Mouse (Mus musculus): ENCODE measurements around the gene Nxph3. TPM values are rescaled to one million over a fixed set of nuclear protein-coding genes. Genes with fewer than 3 reads are reported as not detected.

Gene Nxph3
- not detected for total RNA-seq (2018; cell fraction: chromatin; rRNA removed)
- total RNA-seq (2018; cell fraction: cytosol; rRNA removed): under 1 TPM in 1 of 26 experiments, not detected in 25; 0.05 TPM
- total RNA-seq (2018; cell fraction: nucleus; rRNA removed): not detected
- polyA plus RNA-seq (2018): not detected in 3 replicates

DNA sequence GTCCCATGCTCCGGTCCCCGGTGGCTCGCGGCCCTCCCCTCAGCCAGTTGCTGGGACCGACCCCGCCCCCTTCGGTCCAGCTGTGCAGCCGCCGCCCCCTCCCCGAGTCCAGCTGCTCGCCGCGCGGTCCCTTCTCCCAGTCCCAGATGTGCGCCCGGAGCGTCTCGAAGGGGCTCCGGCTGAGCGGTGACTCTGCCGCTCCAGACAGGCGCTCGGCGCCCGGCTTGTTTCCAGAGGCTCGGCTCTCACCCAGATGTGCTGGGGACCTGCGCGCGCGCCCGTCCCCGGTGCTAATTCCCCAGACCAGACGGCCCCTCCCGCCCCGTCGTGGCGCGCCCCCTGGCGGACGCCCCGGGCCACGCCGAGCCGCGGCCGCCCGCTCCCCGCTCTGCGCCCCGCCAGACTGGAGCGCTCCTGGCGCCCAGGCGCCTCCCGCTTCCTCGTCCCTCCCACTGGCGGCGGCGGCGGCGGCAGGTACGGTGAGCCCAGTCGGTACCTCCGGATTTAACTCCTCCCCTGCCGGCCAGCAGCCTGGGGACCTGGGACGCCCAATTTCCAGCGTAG is at the start of gene Nxph3:
Gene Nxph3, minus strand, starts transcription at position 273 of the 564 bp plus-strand sequence.
- WGBS (ENCODE audit: missing documents): under 1% methylated on average over 60 of the region's 66 CpGs
- Histone ChIP-seq H3K36me3 (ENCODE audit: inconsistent target) (no peaks in the 10 kb centered on the region), H3K4me3 (ENCODE audit: inconsistent target) (no peak within 1 kb of the TSS; the same call in 1 of the 2 replicates), H3K27ac (no peak within 1 kb of the TSS), H3K79me2 (ENCODE audit: inconsistent target) (no peaks in the 10 kb centered on the region)

DNA sequence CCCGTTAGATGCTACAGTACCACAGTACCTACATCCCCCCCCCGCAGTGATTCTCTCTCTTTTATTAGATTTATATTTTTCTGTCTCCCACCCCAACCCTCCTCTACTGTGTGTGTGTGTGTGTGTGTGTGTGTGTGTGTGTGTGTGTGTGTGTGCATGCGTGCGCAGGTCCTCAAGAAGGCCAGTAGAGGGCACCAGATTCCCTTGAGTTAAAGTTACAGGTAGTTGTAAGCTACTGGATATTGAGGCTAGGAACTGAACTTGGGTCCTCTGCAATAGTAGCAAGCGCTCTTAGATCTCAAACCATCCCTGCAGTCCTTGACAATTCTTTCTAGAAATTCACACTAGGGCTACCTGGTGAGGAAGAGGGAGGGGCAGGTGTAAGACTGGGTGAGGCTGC is 49.5 kb upstream of the Nxph3 start:
- H3K27ac ChIP-seq: no peak overlapping the region
- H3K4me3 ChIP-seq (ENCODE audit: inconsistent target): no peak overlapping the region
- H3K79me2 ChIP-seq (ENCODE audit: inconsistent target): no peaks in the 10 kb centered on the region
- no peaks in the 10 kb centered on the region for H3K36me3 ChIP-seq (ENCODE audit: inconsistent target)
- WGBS (ENCODE audit: missing documents): 98% methylated on average over 5 of the region's 5 CpGs

DNA sequence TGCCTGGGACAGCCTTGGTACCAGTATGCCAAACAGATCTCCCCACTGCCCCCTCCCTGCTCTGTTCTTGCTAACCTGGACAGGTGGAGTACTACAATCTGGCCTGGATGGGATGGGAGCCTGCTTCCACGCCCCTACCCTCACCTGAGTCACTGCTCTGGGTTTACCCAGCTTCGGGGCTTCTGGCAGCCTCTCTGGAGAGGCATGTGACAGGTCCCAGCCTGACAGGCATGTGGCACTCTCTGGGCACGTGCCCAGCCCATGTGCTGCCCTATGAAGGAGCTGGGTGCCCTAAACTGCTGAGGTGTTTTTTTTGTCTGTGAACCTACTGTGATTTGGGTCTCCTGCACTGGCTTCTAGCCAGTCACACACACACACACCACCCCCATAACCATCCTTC is 46.4 kb upstream of the Nxph3 start:
- H3K27ac ChIP-seq: no peak overlapping the region
- no peaks in the 10 kb centered on the region for H3K36me3 ChIP-seq (ENCODE audit: inconsistent target)
- WGBS (ENCODE audit: missing documents): 57% methylated on average over 3 of the region's 3 CpGs
- H3K4me3 ChIP-seq (ENCODE audit: inconsistent target): no peak overlapping the region
- no peaks in the 10 kb centered on the region for H3K79me2 ChIP-seq (ENCODE audit: inconsistent target)

DNA sequence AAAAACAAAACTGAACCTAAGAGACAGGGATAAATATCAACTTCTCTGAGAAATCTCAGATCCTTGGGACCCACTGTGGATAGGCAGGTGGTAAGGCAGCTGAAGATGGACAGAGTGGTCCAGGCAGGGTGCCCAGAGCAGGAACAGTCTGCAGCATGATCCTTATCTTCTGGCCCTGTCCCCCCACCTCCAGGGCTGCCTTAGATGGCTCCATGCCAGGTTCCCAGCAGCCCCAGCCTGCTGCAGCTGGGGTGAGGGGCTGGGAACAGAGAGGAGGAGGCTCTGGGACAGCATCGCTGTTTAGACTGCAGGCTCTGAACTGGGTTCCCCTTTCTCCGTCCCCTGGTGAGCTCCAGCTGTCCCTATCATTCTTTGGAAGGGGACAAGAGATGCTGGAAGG is 45.4 kb upstream of the Nxph3 start:
- no peak overlapping the region for H3K4me3 ChIP-seq (ENCODE audit: inconsistent target)
- no peak overlapping the region for H3K27ac ChIP-seq
- no peaks in the 10 kb centered on the region for H3K79me2 ChIP-seq (ENCODE audit: inconsistent target)
- no peaks in the 10 kb centered on the region for H3K36me3 ChIP-seq (ENCODE audit: inconsistent target)
- 85% methylated on average over 2 of the region's 2 CpGs for WGBS (ENCODE audit: missing documents)

DNA sequence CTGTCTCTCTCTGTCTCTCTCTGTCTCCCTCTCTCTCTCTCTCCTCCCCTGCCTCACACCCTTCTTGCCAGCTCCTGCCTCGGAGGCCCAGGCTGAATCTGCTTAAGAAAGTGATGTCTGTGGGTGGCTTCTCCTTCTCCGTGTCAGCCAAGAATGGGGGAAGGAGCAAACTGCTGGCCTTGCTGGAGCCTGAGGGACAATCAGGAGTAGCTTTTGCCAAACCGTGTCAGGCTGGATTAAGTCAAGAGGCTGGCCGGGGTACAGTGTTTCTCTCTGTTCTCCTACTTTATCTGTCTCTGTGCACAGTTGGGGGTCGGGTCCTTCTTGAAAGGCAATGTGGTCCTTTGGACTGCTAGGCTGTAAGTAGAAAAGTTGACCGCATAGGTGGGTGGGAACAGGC is 43.3 kb upstream of the Nxph3 start:
- Histone ChIP-seq H3K27ac (no peak overlapping the region), H3K4me3 (ENCODE audit: inconsistent target) (no peak overlapping the region), H3K36me3 (ENCODE audit: inconsistent target) (no peaks in the 10 kb centered on the region), H3K79me2 (ENCODE audit: inconsistent target) (no peaks in the 10 kb centered on the region)
- WGBS (ENCODE audit: missing documents): 80% methylated on average over 6 of the region's 6 CpGs

DNA sequence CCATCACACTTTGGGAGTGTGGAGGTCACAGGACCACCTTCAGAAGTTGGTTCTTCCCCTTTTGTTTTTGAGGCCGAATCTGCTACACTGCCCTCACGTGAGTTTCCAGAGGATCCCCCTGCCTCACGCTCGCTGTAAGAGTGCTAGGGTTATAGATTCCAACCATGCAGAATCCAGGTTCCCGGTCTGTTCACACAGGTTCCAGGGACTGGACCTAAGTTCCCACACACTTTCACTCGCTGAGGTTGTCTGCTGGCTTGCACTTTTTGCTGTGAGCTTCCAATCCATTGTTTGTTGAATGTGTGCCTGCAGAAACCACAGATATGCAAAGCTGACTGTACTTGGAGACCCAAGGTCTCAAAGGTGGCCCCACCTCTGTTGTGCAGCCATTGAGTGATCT is 42.7 kb upstream of the Nxph3 start:
- H3K79me2 ChIP-seq (ENCODE audit: inconsistent target): no peaks in the 10 kb centered on the region
- 73% methylated on average over 6 of the region's 6 CpGs for WGBS (ENCODE audit: missing documents)

DNA sequence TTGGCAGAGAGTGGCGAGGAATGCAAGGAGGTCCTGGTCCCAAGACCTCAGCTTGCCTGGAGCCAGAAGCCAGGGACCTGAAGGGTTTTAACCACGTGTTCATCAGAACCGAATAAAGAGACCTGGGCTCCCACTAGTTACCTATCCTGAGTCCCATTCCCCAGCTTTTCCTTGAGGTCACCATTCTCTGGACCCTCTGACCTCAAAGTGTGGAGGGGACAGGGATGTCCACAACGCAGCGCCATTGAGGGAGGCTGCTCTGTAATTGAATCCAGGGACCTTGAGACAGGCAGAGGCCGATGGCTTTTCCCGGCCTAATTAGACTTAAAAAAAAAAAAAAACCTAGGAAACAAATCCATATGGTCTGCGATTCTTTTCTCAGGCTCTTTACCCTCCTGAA is 40.9 kb upstream of the Nxph3 start:
- Histone ChIP-seq H3K36me3 (ENCODE audit: inconsistent target) (no peaks in the 10 kb centered on the region), H3K27ac (no peak overlapping the region), H3K4me3 (ENCODE audit: inconsistent target) (no peak overlapping the region), H3K79me2 (ENCODE audit: inconsistent target) (no peaks in the 10 kb centered on the region)
- WGBS (ENCODE audit: missing documents): 75% methylated on average over 8 of the region's 8 CpGs

More for the DNA sequence above, 42.7 kb upstream of the Nxph3 start:
- Histone ChIP-seq H3K4me3 (ENCODE audit: inconsistent target) (no peak overlapping the region), H3K36me3 (ENCODE audit: inconsistent target) (no peaks in the 10 kb centered on the region), H3K27ac (no peak overlapping the region)

DNA sequence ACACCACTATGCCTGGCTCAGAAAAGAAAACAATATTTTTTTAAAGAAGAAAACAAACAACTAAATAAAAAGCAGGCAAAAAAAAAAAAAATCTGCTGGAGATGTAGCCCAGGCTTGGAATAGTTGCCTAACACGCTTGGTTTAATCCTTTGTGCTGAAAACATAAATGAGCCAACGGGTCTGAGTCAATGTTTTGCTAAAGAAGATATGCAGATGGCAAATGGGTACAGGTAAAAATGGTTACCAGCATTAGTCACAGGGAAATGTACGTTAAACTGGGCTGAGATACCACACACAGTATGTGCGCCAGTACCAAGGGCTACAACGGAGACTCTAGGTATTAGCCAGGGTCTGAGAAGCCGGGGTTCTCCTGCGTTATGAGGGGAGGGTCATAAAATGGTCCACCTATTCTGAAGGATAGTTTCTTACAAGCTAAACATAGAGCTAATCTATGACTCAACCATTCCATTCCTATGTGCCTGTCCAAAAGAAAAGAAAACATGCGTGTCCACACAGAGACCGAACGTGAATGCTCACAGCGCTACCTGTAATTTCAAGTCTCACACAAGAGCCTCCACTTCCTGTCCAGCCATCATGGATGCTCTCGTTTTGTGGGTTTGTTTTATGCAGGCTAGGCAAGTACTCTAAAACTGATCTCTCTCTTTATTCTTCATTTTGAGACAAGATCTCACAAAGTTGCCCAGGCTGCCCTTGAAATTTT is 36.1 kb upstream of the Nxph3 start:
- 92% methylated on average over 12 of the region's 12 CpGs for WGBS (ENCODE audit: missing documents)
- Histone ChIP-seq H3K36me3 (ENCODE audit: inconsistent target) (no peaks in the 10 kb centered on the region), H3K27ac (no peak overlapping the region), H3K4me3 (ENCODE audit: inconsistent target) (no peak overlapping the region), H3K79me2 (ENCODE audit: inconsistent target) (no peaks in the 10 kb centered on the region)

DNA sequence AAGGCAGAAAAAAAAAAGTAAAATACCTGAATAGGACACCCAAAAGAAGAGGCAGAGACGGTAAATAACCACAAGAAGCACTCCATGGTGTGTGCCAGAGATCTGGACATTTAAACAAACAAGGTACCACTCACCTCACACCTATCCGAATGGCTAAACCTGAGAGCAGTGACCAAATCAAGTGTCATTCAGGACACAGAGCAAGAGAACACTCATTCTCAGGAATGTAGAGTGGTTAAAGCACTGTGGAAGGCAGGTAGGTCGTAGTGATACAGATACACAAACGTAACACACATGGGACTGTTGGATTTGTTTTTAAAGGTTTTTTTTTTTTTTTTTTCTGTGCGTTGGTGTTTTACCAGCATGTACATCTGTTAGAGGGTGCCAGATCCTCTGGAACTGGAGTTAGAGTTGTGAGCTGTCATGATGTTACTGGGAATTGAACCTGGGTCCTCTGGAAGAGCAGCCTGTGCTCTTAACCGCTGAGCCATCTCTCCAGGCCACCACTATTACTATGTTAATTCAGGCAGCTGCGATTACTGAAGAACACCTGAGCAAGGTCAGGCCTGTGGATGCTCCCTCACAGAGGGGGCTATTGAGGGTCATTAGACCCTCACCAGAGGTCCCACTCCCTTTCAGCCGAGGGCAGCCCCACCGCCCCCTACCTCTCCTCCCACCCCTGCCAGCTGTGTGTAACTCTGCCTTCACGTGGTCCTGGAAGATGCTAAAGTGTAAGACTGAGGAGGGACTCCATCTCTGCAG is 31.8 kb upstream of the Nxph3 start:
- WGBS (ENCODE audit: missing documents): 88% methylated on average over 9 of the region's 10 CpGs
- Histone ChIP-seq H3K4me3 (ENCODE audit: inconsistent target) (no peak overlapping the region), H3K36me3 (ENCODE audit: inconsistent target) (no peaks in the 10 kb centered on the region), H3K27ac (no peak overlapping the region), H3K79me2 (ENCODE audit: inconsistent target) (no peaks in the 10 kb centered on the region)

DNA sequence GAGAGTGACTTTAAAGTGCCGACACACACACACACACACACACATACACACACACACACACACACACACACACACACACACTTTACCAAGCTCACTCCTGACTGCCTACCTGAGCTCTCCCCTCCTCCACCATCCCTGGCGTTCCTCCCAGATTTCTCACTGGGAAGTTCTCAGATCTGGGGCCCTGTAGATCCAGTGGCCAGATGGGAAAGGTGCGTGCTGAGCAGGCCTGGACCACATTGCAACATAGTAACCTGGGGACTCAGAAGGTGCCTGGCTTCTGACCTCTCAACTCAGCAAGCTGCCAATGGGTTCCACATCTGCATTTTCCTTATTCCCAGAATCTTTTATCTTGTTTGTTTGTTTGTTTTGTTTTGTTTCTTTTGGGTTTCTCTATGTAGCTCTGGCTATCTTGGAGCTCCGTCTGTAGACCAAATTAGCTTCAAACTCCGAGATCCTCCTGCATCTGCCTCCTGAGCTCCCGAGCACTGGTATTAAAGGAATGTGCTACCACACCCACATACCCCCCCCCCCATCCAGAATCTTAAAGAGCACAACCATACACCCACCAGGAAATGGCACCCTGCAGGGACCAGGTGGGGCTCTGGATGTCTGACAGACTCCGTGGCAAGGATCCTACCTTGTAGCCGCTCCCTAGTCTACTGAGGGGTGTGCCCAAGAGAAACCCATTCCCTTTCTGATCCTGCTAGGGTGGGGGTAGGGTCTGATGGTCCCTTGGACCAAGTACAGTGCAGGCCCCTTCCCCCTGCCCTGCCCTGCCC is 30.4 kb upstream of the Nxph3 start:
- Histone ChIP-seq H3K79me2 (ENCODE audit: inconsistent target) (no peaks in the 10 kb centered on the region), H3K36me3 (ENCODE audit: inconsistent target) (no peaks in the 10 kb centered on the region)
- WGBS (ENCODE audit: missing documents): 93% methylated on average over 8 of the region's 8 CpGs

DNA sequence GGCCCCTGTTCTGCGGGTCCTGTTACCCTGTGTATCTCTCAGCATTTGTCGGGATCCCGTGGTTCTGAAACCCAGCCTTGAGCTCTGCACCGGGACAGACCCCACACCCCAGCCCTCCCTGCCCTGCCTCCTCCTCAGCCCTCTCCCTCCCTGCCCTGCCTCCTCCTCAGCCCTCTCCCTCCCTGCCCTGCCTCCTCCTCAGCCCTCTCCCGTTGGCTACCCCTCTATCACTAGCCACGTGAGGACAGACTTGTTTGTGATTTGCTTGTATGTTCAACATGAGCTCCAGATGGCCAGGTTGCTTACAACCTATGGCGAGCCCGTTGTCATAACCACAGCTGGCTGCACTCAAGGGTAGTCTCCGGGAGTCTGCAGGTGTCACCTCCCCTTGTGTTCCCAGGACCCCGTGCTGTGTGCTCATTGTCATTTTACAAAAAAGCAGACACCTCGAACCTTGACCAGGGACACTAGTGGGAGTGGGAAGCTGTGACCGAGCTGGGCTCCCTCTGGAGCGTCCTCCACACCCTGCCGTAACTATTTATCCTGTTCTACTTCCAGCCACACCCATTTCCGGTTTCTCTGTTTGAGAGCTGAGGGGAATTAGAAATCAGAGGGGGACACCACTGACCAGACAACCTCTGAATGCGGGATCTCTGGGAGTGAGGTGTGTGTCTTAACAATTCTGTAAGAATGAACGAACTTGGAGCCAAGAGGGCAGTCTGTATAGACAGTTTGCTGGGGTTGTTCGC is 26.4 kb upstream of the Nxph3 start:
- H3K36me3 ChIP-seq (ENCODE audit: inconsistent target): no peaks in the 10 kb centered on the region
- H3K27ac ChIP-seq: no peak overlapping the region
- WGBS (ENCODE audit: missing documents): 34% methylated on average over 17 of the region's 18 CpGs
- no peaks in the 10 kb centered on the region for H3K79me2 ChIP-seq (ENCODE audit: inconsistent target)
- no peak overlapping the region for H3K4me3 ChIP-seq (ENCODE audit: inconsistent target)

More for the DNA sequence above, 30.4 kb upstream of the Nxph3 start:
- Histone ChIP-seq H3K4me3 (ENCODE audit: inconsistent target) (no peak overlapping the region), H3K27ac (no peak overlapping the region)

DNA sequence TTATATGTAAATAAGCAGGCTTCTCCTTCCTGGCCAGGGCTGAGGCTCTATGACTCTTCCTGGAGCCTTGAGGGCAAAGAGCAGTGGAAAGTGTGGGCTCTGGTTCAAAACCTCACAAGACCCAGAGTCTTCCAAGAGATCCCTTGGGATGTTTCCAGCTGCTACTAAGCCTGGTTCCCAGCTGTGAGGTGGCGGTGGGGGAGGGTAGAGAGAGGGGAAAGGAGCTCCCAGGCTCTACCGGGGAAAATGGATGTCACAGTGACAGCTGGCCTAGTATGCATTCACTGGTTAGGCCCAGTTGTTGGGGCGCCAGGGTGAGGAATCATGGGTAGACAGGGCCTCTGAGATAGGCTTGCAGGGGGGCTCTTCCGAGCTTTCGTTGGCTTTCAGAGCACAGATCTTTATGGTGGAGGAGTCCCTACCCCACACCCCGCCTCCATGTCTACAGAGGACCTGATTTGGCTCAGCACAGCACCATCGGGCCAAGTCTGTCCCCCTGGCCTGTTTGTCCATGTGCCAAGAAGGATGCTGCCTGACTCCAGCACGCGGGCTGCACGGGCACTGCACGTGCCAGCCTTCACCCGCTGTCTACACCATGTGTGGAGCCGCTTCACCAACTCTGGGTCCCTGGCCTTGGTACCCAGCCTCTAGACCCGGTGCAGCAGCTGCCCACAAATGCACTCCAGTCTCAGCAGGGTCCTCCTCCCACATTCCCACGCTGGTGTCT is 24.2 kb upstream of the Nxph3 start:
- Histone ChIP-seq H3K27ac (no peak overlapping the region), H3K79me2 (ENCODE audit: inconsistent target) (no peaks in the 10 kb centered on the region), H3K36me3 (ENCODE audit: inconsistent target) (no peaks in the 10 kb centered on the region), H3K4me3 (ENCODE audit: inconsistent target) (no peak overlapping the region)
- 92% methylated on average over 15 of the region's 15 CpGs for WGBS (ENCODE audit: missing documents)

DNA sequence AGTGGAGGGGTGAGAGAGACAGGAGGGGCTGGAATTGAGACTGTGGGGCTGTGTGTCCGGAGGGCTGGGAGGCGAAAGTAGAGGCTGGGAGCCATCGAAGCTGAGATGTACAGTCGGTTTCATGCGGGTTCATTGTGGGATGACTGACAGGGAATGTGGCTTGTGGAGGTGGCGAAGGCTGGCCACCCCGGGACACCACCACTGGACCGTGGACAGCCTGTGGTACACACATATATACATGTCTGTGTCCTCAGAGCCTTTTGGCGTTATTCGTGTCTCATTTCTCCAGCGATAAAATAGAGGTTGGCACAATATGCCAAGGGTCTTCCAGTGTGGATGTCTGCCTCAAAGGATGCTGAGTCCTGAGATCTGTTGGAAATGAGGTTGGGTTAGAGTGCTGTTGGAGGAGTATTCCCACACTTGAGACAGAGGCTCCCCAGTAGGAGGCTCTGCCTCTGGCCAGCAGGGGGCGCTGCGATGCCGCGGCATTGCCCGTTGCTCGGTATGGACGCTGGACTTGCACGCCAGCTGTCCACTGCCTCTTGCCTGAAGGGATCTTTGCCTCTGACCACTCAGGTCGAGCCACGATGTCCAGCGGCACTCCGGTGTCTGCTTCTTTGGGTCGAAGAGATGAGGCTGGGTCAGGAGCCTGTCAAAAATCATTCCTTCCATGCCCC is 19.3 kb upstream of the Nxph3 start:
- 24% methylated on average over 24 of the region's 24 CpGs for WGBS (ENCODE audit: missing documents)
- Histone ChIP-seq H3K36me3 (ENCODE audit: inconsistent target) (no peaks in the 10 kb centered on the region), H3K4me3 (ENCODE audit: inconsistent target) (no peak overlapping the region), H3K27ac (no peak overlapping the region), H3K79me2 (ENCODE audit: inconsistent target) (no peaks in the 10 kb centered on the region)
